Mouse (Mus musculus): Measurements from ENCODE around the gene Cd5. TPM values are rescaled to one million over a fixed set of nuclear protein-coding genes. Genes with fewer than 3 reads are reported as not detected.

Cd5 gene
- total and polyA plus RNA-seq, 2 experiments from 2014 or later: 0.53 to 0.55 TPM

DNA sequence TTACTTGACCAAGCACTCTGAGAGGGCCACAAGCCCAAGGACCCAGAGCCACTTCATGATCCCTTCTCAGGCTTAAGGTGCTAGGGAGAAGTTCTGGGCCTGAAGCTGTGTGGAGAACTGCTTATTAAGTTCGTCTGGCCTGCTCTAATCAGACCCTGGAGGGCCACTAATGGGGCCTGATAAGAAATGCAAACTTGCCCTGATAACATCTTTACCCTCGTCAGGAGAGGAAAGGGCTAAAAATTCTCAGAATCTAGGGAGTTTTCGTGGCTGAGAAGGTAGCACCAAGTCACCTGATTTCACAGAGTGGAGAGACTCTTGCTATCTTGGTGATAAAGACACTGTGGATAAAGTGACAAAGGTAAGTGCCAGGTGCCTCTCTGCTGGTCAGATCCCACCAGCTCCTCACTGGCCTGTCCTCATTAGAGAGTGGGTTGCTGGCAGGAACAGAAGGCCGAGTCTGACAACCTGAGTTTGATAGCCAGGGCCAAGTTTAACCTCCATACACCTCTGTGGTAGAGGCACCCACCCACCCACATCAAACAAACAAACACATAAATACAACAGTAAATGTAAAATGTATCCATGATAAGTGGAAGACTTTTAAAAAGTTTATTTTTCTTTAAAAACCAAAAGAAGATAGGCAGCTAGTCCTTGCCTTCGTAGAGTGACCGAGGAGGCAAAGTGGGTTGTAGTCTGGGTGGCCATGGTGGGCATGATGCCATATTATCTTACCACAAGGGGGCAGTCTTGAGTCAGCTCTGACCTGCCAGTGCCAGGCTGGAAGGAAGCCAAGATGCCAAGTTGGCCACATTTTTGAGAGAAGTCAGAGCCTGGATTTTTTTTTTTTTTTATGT is 60.7 kb downstream of the Cd5 start, which contains the start of gene Pga5:
Gene Pga5, minus strand, starts transcription at position 157 of the 857 bp plus-strand sequence.
- Histone ChIP-seq H3K4me2 (ENCODE audit: low read depth, low read length, poor library complexity, severe bottlenecking) (no peak within 1 kb of the TSS), H3K9me3 (ENCODE audit: low read length) (no peaks in the 10 kb centered on the region), H3K4me3 (ENCODE audit: low read depth, low read length) (no peak within 1 kb of the TSS), H3K9ac (replicated peaks; ENCODE audit: low read length, poor library complexity, severe bottlenecking) (no peak within 1 kb of the TSS), H3K4me1 (ENCODE audit: insufficient read depth, low read length) (no peaks in the 10 kb centered on the region), H3K27me3 (ENCODE audit: insufficient read depth, low read length) (no peaks in the 10 kb centered on the region), H3K36me3 (ENCODE audit: insufficient read depth, low read length) (no peaks in the 10 kb centered on the region), H3K27ac (ENCODE audit: low read depth, low read length) (no peak within 1 kb of the TSS)
- ATAC-seq (ENCODE audit: low FRiP score) (peak; percentile 70; the same call in 1 of the 2 replicates), DNase-seq (ENCODE audit: low spot score) (peak; percentile 88)
- WGBS: 44% methylated on average over 6 of the region's 6 CpGs
- peak; percentile 95 for TF ChIP-seq CTCF (IDR thresholded peaks at IDR 0.05)

DNA sequence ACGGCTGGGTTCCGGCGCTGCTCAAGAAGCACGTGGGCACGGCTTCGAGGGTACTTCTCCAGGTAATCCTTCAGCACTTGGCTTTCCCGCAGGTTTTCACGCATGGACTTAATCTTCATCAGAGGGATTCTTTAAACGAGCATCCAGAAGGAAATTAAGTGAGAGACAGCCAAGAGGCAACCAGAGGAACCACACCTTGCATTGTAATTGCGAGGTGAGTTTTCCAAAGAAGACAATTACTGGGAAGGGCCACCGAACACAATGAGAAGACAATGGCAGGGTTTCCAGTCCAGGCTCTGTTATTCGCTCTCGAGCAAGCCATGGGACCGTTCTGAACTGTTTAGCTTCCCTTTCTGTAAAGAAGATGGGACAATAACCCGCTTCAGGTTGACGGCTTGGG is 62.1 kb downstream of the Cd5 start:
- Histone ChIP-seq H3K4me1 (ENCODE audit: insufficient read depth, low read length) (no peaks in the 10 kb centered on the region), H3K27me3 (ENCODE audit: insufficient read depth, low read length) (no peaks in the 10 kb centered on the region), H3K9ac (replicated peaks; ENCODE audit: low read length, poor library complexity, severe bottlenecking) (no peak overlapping the region), H3K9me3 (ENCODE audit: low read length) (no peaks in the 10 kb centered on the region), H3K27ac (ENCODE audit: low read depth, low read length) (no peak overlapping the region), H3K36me3 (ENCODE audit: insufficient read depth, low read length) (no peaks in the 10 kb centered on the region), H3K4me3 (ENCODE audit: low read depth, low read length) (no peak overlapping the region), H3K4me2 (ENCODE audit: low read depth, low read length, poor library complexity, severe bottlenecking) (no peak overlapping the region)
- WGBS: 86% methylated on average over 16 of the region's 16 CpGs
- TF ChIP-seq CTCF (IDR thresholded peaks at IDR 0.05): no peak
- ATAC-seq (ENCODE audit: low FRiP score) (no peak), DNase-seq (ENCODE audit: low spot score) (no peak)

DNA sequence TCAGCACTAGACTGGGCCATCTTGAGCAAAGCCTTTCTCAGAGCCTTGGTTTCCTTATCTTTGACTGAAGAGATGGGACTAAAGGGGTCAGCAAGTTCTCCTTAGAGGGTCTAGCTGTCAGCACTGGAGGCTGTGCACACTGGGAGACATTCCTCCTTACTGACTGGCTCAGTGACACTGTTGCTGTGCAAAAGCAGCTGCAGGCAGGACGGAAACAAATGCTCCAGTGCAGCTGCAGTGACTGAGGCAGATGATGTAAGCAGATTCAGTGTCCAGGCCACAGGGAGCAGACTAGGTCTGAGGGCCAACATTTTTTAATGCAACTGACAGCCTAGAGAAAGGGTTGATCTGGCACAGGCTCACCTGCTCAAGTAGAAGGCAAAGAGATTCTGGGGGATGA is 65.5 kb downstream of the Cd5 start:
- ATAC-seq (ENCODE audit: low FRiP score) (no peak), DNase-seq (ENCODE audit: low spot score) (no peak)
- no peaks in the 10 kb centered on the region for H3K4me1 ChIP-seq (ENCODE audit: insufficient read depth, low read length)
- no peaks in the 10 kb centered on the region for H3K36me3 ChIP-seq (ENCODE audit: insufficient read depth, low read length)
- H3K9ac ChIP-seq (replicated peaks; ENCODE audit: low read length, poor library complexity, severe bottlenecking): no peak overlapping the region
- H3K27me3 ChIP-seq (ENCODE audit: insufficient read depth, low read length): no peaks in the 10 kb centered on the region
- H3K9me3 ChIP-seq (ENCODE audit: low read length): no peaks in the 10 kb centered on the region
- TF ChIP-seq CTCF (IDR thresholded peaks at IDR 0.05): no peak
- H3K4me2 ChIP-seq (ENCODE audit: low read depth, low read length, poor library complexity, severe bottlenecking): no peak overlapping the region
- no peak overlapping the region for H3K4me3 ChIP-seq (ENCODE audit: low read depth, low read length)
- WGBS: 28% methylated on average over 1 of the region's 1 CpGs
- H3K27ac ChIP-seq (ENCODE audit: low read depth, low read length): no peak overlapping the region

DNA sequence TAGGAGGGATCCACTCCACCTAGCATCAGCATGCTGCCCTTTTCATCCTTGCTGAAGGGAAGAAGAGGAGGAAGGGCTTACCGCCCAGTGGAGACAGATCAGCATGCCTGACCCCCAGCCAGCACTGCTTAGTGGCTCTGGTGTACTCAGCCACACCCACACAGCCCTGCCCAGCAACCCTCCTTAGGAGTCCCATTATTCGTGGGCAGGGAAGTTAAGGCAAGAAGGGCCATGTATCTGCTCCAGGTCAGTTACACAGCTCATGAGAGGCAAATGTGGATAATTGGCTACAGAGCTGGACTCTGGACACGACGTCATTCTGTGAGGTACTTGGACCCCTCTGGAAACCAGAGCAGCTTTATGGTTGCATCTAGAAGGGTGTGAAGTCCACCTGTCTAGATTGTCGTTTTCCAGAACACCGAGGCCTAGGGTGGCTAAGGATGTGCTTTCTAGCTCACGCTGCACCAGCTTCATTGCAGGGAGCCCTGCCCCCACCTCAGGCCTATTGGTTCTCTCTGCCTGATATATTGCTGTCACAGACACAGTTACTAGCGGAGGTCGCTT is 66.9 kb downstream of the Cd5 start:
- Histone ChIP-seq H3K4me3 (ENCODE audit: low read depth, low read length) (no peak overlapping the region), H3K36me3 (ENCODE audit: insufficient read depth, low read length) (no peaks in the 10 kb centered on the region), H3K9me3 (ENCODE audit: low read length) (no peaks in the 10 kb centered on the region), H3K4me1 (ENCODE audit: insufficient read depth, low read length) (no peaks in the 10 kb centered on the region), H3K9ac (replicated peaks; ENCODE audit: low read length, poor library complexity, severe bottlenecking) (no peak overlapping the region), H3K4me2 (ENCODE audit: low read depth, low read length, poor library complexity, severe bottlenecking) (no peak overlapping the region), H3K27ac (ENCODE audit: low read depth, low read length) (no peak overlapping the region), H3K27me3 (ENCODE audit: insufficient read depth, low read length) (no peaks in the 10 kb centered on the region)
- no peak for ATAC-seq (ENCODE audit: low FRiP score)
- WGBS: 75% methylated on average over 9 of the region's 9 CpGs
- DNase-seq (ENCODE audit: low spot score): no peak
- TF ChIP-seq CTCF (IDR thresholded peaks at IDR 0.05): no peak

DNA sequence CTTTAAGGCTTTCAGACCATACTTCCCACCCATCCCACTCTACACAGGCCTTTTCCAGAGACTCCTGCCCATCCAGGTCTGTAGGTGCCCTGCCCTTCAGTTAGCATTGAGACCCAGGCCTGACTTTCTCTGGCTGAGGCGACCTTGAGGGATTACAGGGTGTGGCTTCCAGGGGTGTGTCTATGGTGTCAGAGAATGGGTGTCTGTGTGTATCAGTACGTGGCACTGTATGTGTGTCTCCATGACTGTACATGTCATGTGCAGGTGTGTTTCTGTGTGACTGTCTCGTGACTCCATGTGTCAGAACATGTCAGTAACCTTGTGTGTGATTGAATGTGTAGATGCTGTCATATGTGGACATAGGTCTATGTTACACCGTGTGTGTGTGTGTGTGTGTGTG is 67.5 kb downstream of the Cd5 start:
- Histone ChIP-seq H3K4me1 (ENCODE audit: insufficient read depth, low read length) (no peaks in the 10 kb centered on the region), H3K9me3 (ENCODE audit: low read length) (no peaks in the 10 kb centered on the region), H3K27ac (ENCODE audit: low read depth, low read length) (no peak overlapping the region), H3K4me3 (ENCODE audit: low read depth, low read length) (no peak overlapping the region), H3K36me3 (ENCODE audit: insufficient read depth, low read length) (no peaks in the 10 kb centered on the region), H3K9ac (replicated peaks; ENCODE audit: low read length, poor library complexity, severe bottlenecking) (no peak overlapping the region), H3K4me2 (ENCODE audit: low read depth, low read length, poor library complexity, severe bottlenecking) (no peak overlapping the region), H3K27me3 (ENCODE audit: insufficient read depth, low read length) (no peaks in the 10 kb centered on the region)
- ATAC-seq (ENCODE audit: low FRiP score) (no peak), DNase-seq (ENCODE audit: low spot score) (no peak)
- no peak for TF ChIP-seq CTCF (IDR thresholded peaks at IDR 0.05)
- 77% methylated on average over 4 of the region's 4 CpGs for WGBS

Other genes starting within 250 kb of the Cd5 start
- 55.7 and 62.3 TPM in 2 replicates for gene Cpsf7, start 213.7 kb downstream of the Cd5 start, total RNA-seq (2014; rRNA removed)
- gene Cpsf7, start 213.7 kb downstream of the Cd5 start, polyA plus RNA-seq (2015; fragmentation: Nextera tagmentation; extraction: Ambion mirVana): 36.7 and 40.6 TPM in 2 replicates
- gene Sdhaf2, start 212.9 kb downstream of the Cd5 start, total RNA-seq (2014; rRNA removed): 51.5 and 54.4 TPM in 2 replicates
- 56.1 and 64.3 TPM in 2 replicates for gene Sdhaf2, start 212.9 kb downstream of the Cd5 start, polyA plus RNA-seq (2015; fragmentation: Nextera tagmentation; extraction: Ambion mirVana)
- gene Tmem216, start 182.8 kb downstream of the Cd5 start, total RNA-seq (2014; rRNA removed): 23.1 and 33.8 TPM in 2 replicates
- 41.5 and 47.0 TPM in 2 replicates for gene Tmem216, start 182.8 kb downstream of the Cd5 start, polyA plus RNA-seq (2015; fragmentation: Nextera tagmentation; extraction: Ambion mirVana)
- 19.1 and 32.0 TPM in 2 replicates for gene Cyb561a3, start 161.8 kb downstream of the Cd5 start, total RNA-seq (2014; rRNA removed)
- gene Cyb561a3, start 161.8 kb downstream of the Cd5 start, polyA plus RNA-seq (2015; fragmentation: Nextera tagmentation; extraction: Ambion mirVana): 20.3 and 22.2 TPM in 2 replicates
- gene Tmem138, start 161.6 kb downstream of the Cd5 start, total RNA-seq (2014; rRNA removed): 18.5 and 18.8 TPM in 2 replicates
- gene Tmem138, start 161.6 kb downstream of the Cd5 start, polyA plus RNA-seq (2015; fragmentation: Nextera tagmentation; extraction: Ambion mirVana): 32.4 and 33.1 TPM in 2 replicates
- gene Ddb1, start 133.7 kb downstream of the Cd5 start, total RNA-seq (2014; rRNA removed): 247 and 261 TPM in 2 replicates
- 135 TPM in 2 replicates for gene Ddb1, start 133.7 kb downstream of the Cd5 start, polyA plus RNA-seq (2015; fragmentation: Nextera tagmentation; extraction: Ambion mirVana)
- gene Tkfc, start 133.3 kb downstream of the Cd5 start, total RNA-seq (2014; rRNA removed): 11.1 and 15.8 TPM in 2 replicates
- gene Tkfc, start 133.3 kb downstream of the Cd5 start, polyA plus RNA-seq (2015; fragmentation: Nextera tagmentation; extraction: Ambion mirVana): 19.5 and 23.3 TPM in 2 replicates
- gene Vwce, start 104.8 kb downstream of the Cd5 start, total RNA-seq (2014; rRNA removed): 2.6 and 2.9 TPM in 2 replicates
- gene Vwce, start 104.8 kb downstream of the Cd5 start, polyA plus RNA-seq (2015; fragmentation: Nextera tagmentation; extraction: Ambion mirVana): 1.9 and 2.2 TPM in 2 replicates
- gene Pga5, start 60.9 kb downstream of the Cd5 start, total RNA-seq (2014; rRNA removed): not detected in 2 replicates
- gene Pga5, start 60.9 kb downstream of the Cd5 start, polyA plus RNA-seq (2015; fragmentation: Nextera tagmentation; extraction: Ambion mirVana): not detected in 2 replicates
- 17.5 and 22.4 TPM in 2 replicates for gene Vps37c, start 50.3 kb downstream of the Cd5 start, total RNA-seq (2014; rRNA removed)
- gene Vps37c, start 50.3 kb downstream of the Cd5 start, polyA plus RNA-seq (2015; fragmentation: Nextera tagmentation; extraction: Ambion mirVana): 22.9 and 28.0 TPM in 2 replicates
- not detected in 2 replicates for gene Cd6, start 91.1 kb upstream of the Cd5 start, total RNA-seq (2014; rRNA removed)
- gene Cd6, start 91.1 kb upstream of the Cd5 start, polyA plus RNA-seq (2015; fragmentation: Nextera tagmentation; extraction: Ambion mirVana): 0.22 TPM in 1 of 2 replicates, not detected in the other
- 1.3 and 1.7 TPM in 2 replicates for gene Slc15a3, start 100.7 kb upstream of the Cd5 start, total RNA-seq (2014; rRNA removed)
- 0.33 and 0.56 TPM in 2 replicates for gene Slc15a3, start 100.7 kb upstream of the Cd5 start, polyA plus RNA-seq (2015; fragmentation: Nextera tagmentation; extraction: Ambion mirVana)
- gene Tmem132a, start 130.9 kb upstream of the Cd5 start, total RNA-seq (2014; rRNA removed): 403 and 429 TPM in 2 replicates
- gene Tmem132a, start 130.9 kb upstream of the Cd5 start, polyA plus RNA-seq (2015; fragmentation: Nextera tagmentation; extraction: Ambion mirVana): 207 and 213 TPM in 2 replicates
- 21.3 and 22.9 TPM in 2 replicates for gene Tmem109, start 143.0 kb upstream of the Cd5 start, total RNA-seq (2014; rRNA removed)
- 39.2 and 39.3 TPM in 2 replicates for gene Tmem109, start 143.0 kb upstream of the Cd5 start, polyA plus RNA-seq (2015; fragmentation: Nextera tagmentation; extraction: Ambion mirVana)
- gene Prpf19, start 156.2 kb upstream of the Cd5 start, total RNA-seq (2014; rRNA removed): 281 and 298 TPM in 2 replicates
- gene Prpf19, start 156.2 kb upstream of the Cd5 start, polyA plus RNA-seq (2015; fragmentation: Nextera tagmentation; extraction: Ambion mirVana): 37.8 and 38.1 TPM in 2 replicates
- gene Zp1, start 181.6 kb upstream of the Cd5 start, total RNA-seq (2014; rRNA removed): 0.14 and 0.82 TPM in 2 replicates
- gene Zp1, start 181.6 kb upstream of the Cd5 start, polyA plus RNA-seq (2015; fragmentation: Nextera tagmentation; extraction: Ambion mirVana): 0.98 and 1.4 TPM in 2 replicates
- gene Ptgdr2, start 198.2 kb upstream of the Cd5 start, total RNA-seq (2014; rRNA removed): 1.0 and 1.4 TPM in 2 replicates
- gene Ptgdr2, start 198.2 kb upstream of the Cd5 start, polyA plus RNA-seq (2015; fragmentation: Nextera tagmentation; extraction: Ambion mirVana): 0.09 and 0.16 TPM in 2 replicates
- 6.5 and 6.7 TPM in 2 replicates for gene Ccdc86, start 210.3 kb upstream of the Cd5 start, total RNA-seq (2014; rRNA removed)
- gene Ccdc86, start 210.3 kb upstream of the Cd5 start, polyA plus RNA-seq (2015; fragmentation: Nextera tagmentation; extraction: Ambion mirVana): 13.1 and 13.5 TPM in 2 replicates
- gene Ms4a10, start 235.7 kb upstream of the Cd5 start, total RNA-seq (2014; rRNA removed): not detected in 2 replicates
- gene Ms4a10, start 235.7 kb upstream of the Cd5 start, polyA plus RNA-seq (2015; fragmentation: Nextera tagmentation; extraction: Ambion mirVana): not detected in 2 replicates